Mouse (Mus musculus) forebrain, embryonic 12.5 days (tissue): ENCODE measurements at regions not wholly inside any gene's neighbourhood (a gene's known extent, or its start where the extent isn't known, plus 50 kb on each side); places are given as distances from the start of the nearest gene placed in this dataset.

ENCODE experiments used
- ATAC-seq: fragments of 200-750 bp; cut with Nextera tagmentation; 2 replicates; pipeline ENCODE4 v1.8.0; 2017; ENCODE audit warnings: moderate TSS enrichment; ENCODE audit not compliant: low FRiP score
- H3K27ac ChIP-seq: fragments of 300-500 bp; sonication (generic); 2 replicates; pipeline ENCODE4 v1.5.1; 2016; ENCODE audit warnings: mild to moderate bottlenecking
- H3K27me3 ChIP-seq: fragments of 300-500 bp; sonication (generic); 2 replicates; pipeline ENCODE4 v1.6.1; 2016; ENCODE audit warnings: mild to moderate bottlenecking
- H3K36me3 ChIP-seq: fragments of 300-500 bp; sonication (generic); replicated peaks from 2 replicates; pipeline ENCODE4 v1.6.1; 2016; ENCODE audit warnings: mild to moderate bottlenecking
- H3K4me1 ChIP-seq: fragments of 300-500 bp; sonication (generic); 2 replicates; pipeline ENCODE4 v1.6.1; 2016
- H3K4me2 ChIP-seq: fragments of 300-500 bp; sonication (generic); 2 replicates; pipeline ENCODE4 v1.6.1; 2016; ENCODE audit warnings: mild to moderate bottlenecking, moderate library complexity
- H3K4me3 ChIP-seq: fragments of 300-500 bp; sonication (generic); replicated peaks from 2 replicates; pipeline ENCODE4 v1.5.1; 2016; ENCODE audit warnings: mild to moderate bottlenecking
- H3K9ac ChIP-seq: fragments of 300-500 bp; sonication (generic); 2 replicates; pipeline ENCODE4 v1.6.1; 2016; ENCODE audit warnings: mild to moderate bottlenecking
- H3K9me3 ChIP-seq: fragments of 300-500 bp; sonication (generic); 2 replicates; pipeline ENCODE4 v1.6.1; 2016
- WGBS: fragments of 180-500 bp; shearing (Covaris S2); methylation state at CpG from one replicate; pipeline ENCODE4 v1.1.7; 2016; 5-methylcytosine and 5-hydroxymethylcytosine counted together

GRCm38 (mm10) chr1:154062666-154063065 is 138.3 kb upstream of the Zfp648 start:
- Histone ChIP-seq H3K4me2 (no peak overlapping the region), H3K4me3 (no peak overlapping the region)
- WGBS, result 88% methylated on average over 7 of the region's 7 CpGs

DNA sequence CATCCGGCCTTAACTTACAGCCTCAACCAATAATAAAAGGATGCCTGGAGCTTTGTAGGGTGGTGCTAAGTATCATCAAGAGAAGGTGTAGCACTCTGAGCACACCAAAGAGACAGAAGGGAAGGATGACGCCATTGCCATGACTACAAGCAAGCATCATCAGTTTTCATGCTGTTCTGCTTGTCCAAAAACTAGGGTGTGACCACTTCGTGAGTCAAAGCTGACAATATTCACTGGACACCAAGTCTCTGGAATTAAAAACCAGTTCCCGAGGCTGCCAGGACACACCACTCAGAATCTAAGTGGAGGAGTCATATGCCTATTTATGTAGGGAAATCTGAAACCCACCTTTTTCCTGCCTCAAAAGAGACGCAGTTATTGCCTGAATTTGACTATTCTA is 136.4 kb upstream of the Zfp648 start:
- no peak for ATAC-seq
- 86% methylated on average over 5 of the region's 5 CpGs for WGBS
- H3K9ac ChIP-seq, result no peak overlapping the region
- no peaks in the 10 kb centered on the region for H3K9me3 ChIP-seq
- no peaks in the 10 kb centered on the region for H3K36me3 ChIP-seq
- no peak overlapping the region for H3K4me2 ChIP-seq
- H3K4me3 ChIP-seq, result no peak overlapping the region
- no peaks in the 10 kb centered on the region for H3K4me1 ChIP-seq
- H3K27me3 ChIP-seq, result no peaks in the 10 kb centered on the region
- H3K27ac ChIP-seq, result no peak overlapping the region

More at GRCm38 (mm10) chr1:154062666-154063065, 138.3 kb upstream of the Zfp648 start:
- Histone ChIP-seq H3K4me1 (no peaks in the 10 kb centered on the region), H3K9ac (no peak overlapping the region), H3K36me3 (no peaks in the 10 kb centered on the region), H3K9me3 (no peaks in the 10 kb centered on the region), H3K27ac (no peak overlapping the region), H3K27me3 (no peaks in the 10 kb centered on the region)
- ATAC-seq, result no peak

DNA sequence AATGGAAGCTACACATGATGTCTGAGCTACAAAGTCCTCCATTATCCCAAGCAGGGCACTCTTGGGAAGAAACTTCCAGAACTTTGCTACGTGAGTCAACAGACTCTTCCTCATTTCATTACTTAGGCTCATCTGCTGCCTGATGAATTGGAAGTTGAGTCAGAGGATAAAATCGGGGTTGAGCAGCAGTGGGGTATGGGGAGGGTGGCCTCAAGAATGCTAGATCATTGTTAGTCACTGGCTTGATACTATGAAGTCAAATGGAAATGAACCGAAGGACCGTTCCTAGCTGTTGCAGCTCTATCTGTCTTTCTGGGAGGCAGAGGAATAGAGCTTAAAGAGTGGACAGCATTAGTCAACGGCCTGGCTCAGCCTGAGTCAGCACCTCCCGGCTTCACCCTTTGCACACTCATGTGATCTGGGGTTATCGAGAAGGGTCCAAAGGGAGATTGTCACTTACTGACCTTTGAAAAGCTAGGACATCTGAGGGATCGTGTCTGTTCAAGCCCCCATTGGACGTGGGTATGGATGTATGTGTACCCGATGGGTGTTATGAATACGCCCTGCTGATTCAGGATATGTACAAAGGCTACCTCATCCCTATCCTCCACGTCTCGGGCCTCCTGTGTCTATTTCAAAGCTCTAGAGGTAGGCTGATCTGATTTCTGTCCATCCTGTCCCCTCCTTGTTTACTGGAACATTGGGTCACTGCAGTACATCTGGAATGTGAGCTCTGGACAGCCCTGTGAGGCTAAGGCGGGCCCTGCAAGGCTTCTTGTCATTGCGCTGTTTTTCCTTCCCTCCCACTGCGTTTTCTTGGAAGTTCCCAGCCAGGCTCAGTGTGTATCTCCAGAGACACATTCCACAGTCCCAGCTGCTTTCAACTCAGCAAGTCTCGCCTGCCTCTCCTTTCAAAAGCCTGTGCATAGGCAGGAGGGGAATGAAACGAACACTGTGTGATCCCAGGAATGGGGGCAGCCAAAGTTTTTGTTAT is 135.4 kb upstream of the Zfp648 start:
- Histone ChIP-seq H3K9ac (no peak overlapping the region), H3K36me3 (no peaks in the 10 kb centered on the region), H3K27ac (no peak overlapping the region), H3K27me3 (no peaks in the 10 kb centered on the region), H3K9me3 (no peaks in the 10 kb centered on the region), H3K4me3 (no peak overlapping the region), H3K4me2 (no peak overlapping the region), H3K4me1 (no peaks in the 10 kb centered on the region)
- ATAC-seq, result no peak
- 82% methylated on average over 18 of the region's 18 CpGs for WGBS

- Histone ChIP-seq H3K27me3 (no peaks in the 10 kb centered on the region), H3K4me2 (no peak overlapping the region), H3K27ac (no peak overlapping the region), H3K9ac (no peak overlapping the region), H3K4me1 (no peaks in the 10 kb centered on the region), H3K4me3 (no peak overlapping the region), H3K9me3 (no peaks in the 10 kb centered on the region), H3K36me3 (no peaks in the 10 kb centered on the region)
- ATAC-seq, result no peak
- 82% methylated on average over 1 of the region's 1 CpGs for WGBS
These were observed 133.1 kb upstream of the Zfp648 start for GRCm38 (mm10) chr1:154067856-154068255.

GRCm38 (mm10) chr1:154074270-154074669 is 126.7 kb upstream of the Zfp648 start:
- Histone ChIP-seq H3K4me1 (no peaks in the 10 kb centered on the region), H3K27me3 (no peaks in the 10 kb centered on the region), H3K36me3 (no peaks in the 10 kb centered on the region), H3K9me3 (no peaks in the 10 kb centered on the region), H3K4me3 (no peak overlapping the region), H3K9ac (no peak overlapping the region), H3K4me2 (no peak overlapping the region), H3K27ac (no peak overlapping the region)
- 88% methylated on average over 1 of the region's 1 CpGs for WGBS
- no peak for ATAC-seq

DNA sequence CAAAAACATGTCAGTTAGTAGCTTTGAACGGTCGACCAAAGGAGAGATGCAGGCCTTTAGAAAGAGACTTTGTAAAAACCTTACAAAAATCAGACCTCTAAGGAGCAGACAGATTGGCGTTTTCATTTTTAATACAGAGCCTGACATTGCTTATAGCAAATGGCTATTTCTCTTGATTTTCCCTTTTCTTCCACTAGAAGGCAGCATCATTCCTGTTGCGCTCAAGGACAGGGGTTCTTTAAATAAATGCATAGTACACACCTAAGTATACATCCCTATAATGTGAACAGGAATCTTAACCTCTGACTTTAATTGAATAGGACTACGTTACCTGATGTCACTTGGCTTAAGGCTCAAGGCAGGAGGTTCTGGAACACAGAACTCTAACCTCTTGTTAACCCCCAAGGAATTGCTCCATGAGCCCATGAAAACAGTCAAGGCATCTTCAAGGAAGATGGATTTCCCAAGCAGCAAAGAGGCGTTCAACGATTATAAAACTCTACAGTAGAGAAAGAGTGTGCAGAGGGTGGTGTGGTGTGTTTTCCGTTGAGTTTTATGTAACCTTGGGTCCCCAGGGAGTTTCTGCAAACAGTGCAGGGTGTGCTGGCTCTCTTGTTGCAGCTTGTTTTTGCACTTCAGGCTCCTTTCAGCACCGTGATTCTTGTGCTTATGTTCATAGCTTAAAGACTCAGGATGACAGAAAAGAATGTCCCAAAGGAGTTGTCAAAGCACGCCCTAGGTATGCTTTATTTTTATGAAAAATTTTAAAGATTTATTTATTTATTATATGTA is 124.1 kb upstream of the Zfp648 start:
- WGBS, result 74% methylated on average over 10 of the region's 10 CpGs
- Histone ChIP-seq H3K4me3 (no peak overlapping the region), H3K9ac (no peak overlapping the region), H3K27me3 (no peaks in the 10 kb centered on the region), H3K4me2 (no peak overlapping the region), H3K4me1 (no peaks in the 10 kb centered on the region), H3K27ac (no peak overlapping the region), H3K9me3 (no peaks in the 10 kb centered on the region), H3K36me3 (no peaks in the 10 kb centered on the region)
- ATAC-seq, result no peak

DNA sequence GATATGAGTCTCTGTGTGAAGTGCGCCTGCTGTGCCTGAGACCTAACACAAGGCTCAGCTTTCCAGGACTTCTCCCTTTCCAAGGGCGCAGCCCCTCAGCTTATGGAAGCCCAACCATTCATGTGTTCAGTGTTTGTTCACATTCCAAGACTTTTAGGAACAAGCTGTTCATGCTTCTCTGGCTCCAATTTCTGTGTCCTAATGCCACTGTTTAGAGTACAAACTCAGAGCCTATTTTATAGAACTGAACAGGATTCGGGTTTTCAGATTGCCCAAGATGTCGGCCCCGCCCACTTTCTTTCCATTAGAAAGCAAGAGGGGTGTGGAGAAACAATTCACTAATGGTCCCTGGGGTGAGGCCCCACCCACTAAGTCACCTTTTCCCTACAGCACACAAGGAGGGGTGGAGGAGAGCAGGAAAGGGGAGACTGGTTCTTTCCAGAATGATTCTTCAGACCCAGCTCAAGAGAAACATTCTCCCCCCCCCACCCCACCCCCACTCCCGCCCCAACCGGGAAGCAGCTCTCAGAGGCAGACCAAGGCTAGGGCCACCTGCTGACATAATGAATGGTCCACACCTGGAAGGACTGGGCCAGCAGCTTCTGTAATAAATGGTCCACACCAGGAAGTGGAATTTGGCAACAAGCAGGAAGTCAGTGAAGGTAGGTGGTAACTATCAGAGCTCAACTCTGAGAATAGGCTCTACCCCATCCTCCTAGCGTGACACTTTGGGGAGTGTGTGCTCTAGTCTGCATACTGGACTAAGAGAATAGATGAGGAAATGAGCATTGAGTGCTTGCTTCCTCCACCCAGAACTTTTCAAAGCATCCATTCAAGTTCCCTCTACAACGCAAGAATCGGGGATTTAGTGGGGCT is 120.2 kb upstream of the Zfp648 start:
- H3K27ac ChIP-seq, result no peak overlapping the region
- H3K27me3 ChIP-seq, result no peaks in the 10 kb centered on the region
- no peaks in the 10 kb centered on the region for H3K36me3 ChIP-seq
- no peaks in the 10 kb centered on the region for H3K9me3 ChIP-seq
- WGBS, result 58% methylated on average over 10 of the region's 10 CpGs
- no peak overlapping the region for H3K9ac ChIP-seq
- H3K4me3 ChIP-seq, result no peak overlapping the region
- H3K4me2 ChIP-seq, result no peak overlapping the region
- ATAC-seq, result no peak
- H3K4me1 ChIP-seq, result no peaks in the 10 kb centered on the region

DNA sequence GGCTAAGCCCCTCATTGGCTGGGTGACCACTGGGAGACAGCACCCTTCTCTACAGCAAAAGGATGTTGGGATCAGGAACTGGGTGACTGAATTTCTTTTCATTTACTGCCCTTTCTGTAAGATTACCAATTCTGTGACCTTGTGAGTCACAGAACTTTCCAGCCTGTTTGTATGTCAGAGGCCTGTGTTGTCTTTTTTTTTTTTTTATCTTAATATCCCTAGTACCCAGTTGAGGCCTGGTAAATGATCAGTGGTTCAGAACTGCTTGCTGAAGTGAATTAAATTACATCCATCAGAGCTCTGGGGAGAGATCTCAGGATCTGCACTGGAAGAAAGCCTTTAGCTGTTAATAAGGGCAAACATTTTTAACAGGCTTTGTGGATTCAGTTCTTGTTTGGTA is 114.8 kb upstream of the Zfp648 start:
- no peak overlapping the region for H3K4me3 ChIP-seq
- H3K27me3 ChIP-seq, result no peaks in the 10 kb centered on the region
- H3K27ac ChIP-seq, result no peak overlapping the region
- H3K9me3 ChIP-seq, result no peaks in the 10 kb centered on the region
- H3K4me1 ChIP-seq, result no peaks in the 10 kb centered on the region
- no peak for ATAC-seq
- H3K4me2 ChIP-seq, result no peak overlapping the region
- no peak overlapping the region for H3K9ac ChIP-seq
- no peaks in the 10 kb centered on the region for H3K36me3 ChIP-seq

- Histone ChIP-seq H3K4me3 (no peak overlapping the region), H3K9ac (no peak overlapping the region), H3K9me3 (no peaks in the 10 kb centered on the region), H3K4me2 (no peak overlapping the region), H3K4me1 (no peaks in the 10 kb centered on the region), H3K27ac (no peak overlapping the region), H3K36me3 (no peaks in the 10 kb centered on the region), H3K27me3 (no peaks in the 10 kb centered on the region)
- no peak for ATAC-seq
- 90% methylated on average over 3 of the region's 3 CpGs for WGBS
These were observed 111.2 kb upstream of the Zfp648 start for GRCm38 (mm10) chr1:154089815-154090214.

- no peak overlapping the region for H3K9ac ChIP-seq
- no peaks in the 10 kb centered on the region for H3K36me3 ChIP-seq
- no peak overlapping the region for H3K27ac ChIP-seq
- ATAC-seq, result no peak
- no peaks in the 10 kb centered on the region for H3K27me3 ChIP-seq
- no peaks in the 10 kb centered on the region for H3K9me3 ChIP-seq
- H3K4me3 ChIP-seq, result no peak overlapping the region
- WGBS, result 66% methylated on average over 7 of the region's 7 CpGs
- no peak overlapping the region for H3K4me2 ChIP-seq
- H3K4me1 ChIP-seq, result no peaks in the 10 kb centered on the region
These were observed 110.2 kb upstream of the Zfp648 start for GRCm38 (mm10) chr1:154090521-154091490.

DNA sequence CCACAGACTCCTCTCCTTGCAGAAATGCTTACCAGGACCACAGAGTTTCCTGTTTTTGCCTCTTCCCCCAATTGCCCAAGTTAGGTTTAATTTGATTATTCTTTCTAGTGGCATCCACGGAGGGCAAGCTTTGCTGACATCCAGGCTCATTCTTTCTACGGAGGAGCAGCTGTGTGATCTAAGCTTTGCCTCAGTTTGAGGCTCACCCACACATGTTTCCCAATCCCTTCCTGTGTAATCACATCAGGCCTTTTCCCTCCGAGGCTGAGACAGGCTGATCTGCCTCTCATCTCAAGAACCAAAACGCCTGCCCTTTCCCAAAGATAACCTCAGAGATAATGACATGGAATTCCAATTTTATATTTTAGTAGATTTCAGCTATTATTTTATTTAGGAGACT is 107.4 kb upstream of the Zfp648 start:
- Histone ChIP-seq H3K27me3 (no peaks in the 10 kb centered on the region), H3K9me3 (no peaks in the 10 kb centered on the region), H3K4me2 (no peak overlapping the region), H3K4me3 (no peak overlapping the region), H3K27ac (no peak overlapping the region), H3K36me3 (no peaks in the 10 kb centered on the region), H3K9ac (no peak overlapping the region), H3K4me1 (no peaks in the 10 kb centered on the region)
- ATAC-seq, result no peak
- WGBS, result 86% methylated on average over 4 of the region's 4 CpGs
